Mouse (Mus musculus): Measurements from ENCODE around the gene Gm20388. TPM values are rescaled to one million over a fixed set of nuclear protein-coding genes. Genes with fewer than 3 reads are reported as not detected.
"Not testable (repeated sequence)": the region's sequence is repeated elsewhere in the genome, so short reads cannot be mapped to it uniquely, and the experiment has no call there.

Gene Gm20388
- polyA plus RNA-seq, 1 experiment, result 28.1 TPM

GRCm38 (mm10) chr8:123536242-123536989 lies 3625.8 kb downstream of the Gm20388 start:
- Histone ChIP-seq H3K4me3 (ENCODE audit: low read depth, low read length) (no peak overlapping the region), H3K27me3 (ENCODE audit: control insufficient read depth, insufficient read depth, low read length, poor library complexity, severe bottlenecking) (no peaks in the 10 kb centered on the region), H3K4me1 (ENCODE audit: control insufficient read depth, insufficient read depth, low read length) (no peaks in the 10 kb centered on the region), H3K36me3 (ENCODE audit: control insufficient read depth, insufficient read depth, low read length, poor library complexity, severe bottlenecking) (peaks cover 5% of the 10 kb centered on the region; the same call in 1 of the 2 replicates), H3K9ac (ENCODE audit: low read depth, poor library complexity, severe bottlenecking) (no peak overlapping the region), H3K9me3 (replicated peaks; ENCODE audit: control insufficient read depth, insufficient read depth, low read length, poor library complexity, severe bottlenecking) (no peaks in the 10 kb centered on the region), H3K27ac (ENCODE audit: insufficient read depth, low read length) (no peak overlapping the region)
- TF ChIP-seq CTCF (IDR thresholded peaks at IDR 0.05; ENCODE audit: low read depth, low read length) (no peak), EP300 (IDR thresholded peaks at IDR 0.05; ENCODE audit: insufficient read depth, low read depth, low read length) (no peak), POLR2A (IDR thresholded peaks at IDR 0.05; ENCODE audit: insufficient read depth, low read length) (no peak)

- Histone ChIP-seq H3K9me3 (replicated peaks; ENCODE audit: control insufficient read depth, insufficient read depth, low read length, poor library complexity, severe bottlenecking) (no peaks in the 10 kb centered on the region), H3K9ac (ENCODE audit: low read depth, poor library complexity, severe bottlenecking) (no peak overlapping the region), H3K27me3 (ENCODE audit: control insufficient read depth, insufficient read depth, low read length, poor library complexity, severe bottlenecking) (no peaks in the 10 kb centered on the region), H3K36me3 (ENCODE audit: control insufficient read depth, insufficient read depth, low read length, poor library complexity, severe bottlenecking) (peaks cover 5% of the 10 kb centered on the region; the same call in 1 of the 2 replicates), H3K4me1 (ENCODE audit: control insufficient read depth, insufficient read depth, low read length) (no peaks in the 10 kb centered on the region), H3K27ac (ENCODE audit: insufficient read depth, low read length) (no peak overlapping the region), H3K4me3 (ENCODE audit: low read depth, low read length) (no peak overlapping the region)
- TF ChIP-seq POLR2A (IDR thresholded peaks at IDR 0.05; ENCODE audit: insufficient read depth, low read length) (no peak), EP300 (IDR thresholded peaks at IDR 0.05; ENCODE audit: insufficient read depth, low read depth, low read length) (no peak), CTCF (IDR thresholded peaks at IDR 0.05; ENCODE audit: low read depth, low read length) (no peak)
Measured at GRCm38 (mm10) chr8:123536990-123537380, 3626.3 kb downstream of the Gm20388 start.

GRCm38 (mm10) chr8:123537641-123538040 lies 3627.0 kb downstream of the Gm20388 start:
- not testable (repeated sequence) for H3K9me3 ChIP-seq (replicated peaks; ENCODE audit: control insufficient read depth, insufficient read depth, low read length, poor library complexity, severe bottlenecking); H3K27me3 ChIP-seq (ENCODE audit: control insufficient read depth, insufficient read depth, low read length, poor library complexity, severe bottlenecking); H3K9ac ChIP-seq (ENCODE audit: low read depth, poor library complexity, severe bottlenecking); H3K4me1 ChIP-seq (ENCODE audit: control insufficient read depth, insufficient read depth, low read length); H3K27ac ChIP-seq (ENCODE audit: insufficient read depth, low read length); H3K36me3 ChIP-seq (ENCODE audit: control insufficient read depth, insufficient read depth, low read length, poor library complexity, severe bottlenecking); H3K4me3 ChIP-seq (ENCODE audit: low read depth, low read length)

GRCm38 (mm10) chr8:123564221-123564620 lies 3653.6 kb downstream of the Gm20388 start:
- not testable (repeated sequence) for H3K9ac ChIP-seq (ENCODE audit: low read depth, poor library complexity, severe bottlenecking); H3K36me3 ChIP-seq (ENCODE audit: control insufficient read depth, insufficient read depth, low read length, poor library complexity, severe bottlenecking); H3K27me3 ChIP-seq (ENCODE audit: control insufficient read depth, insufficient read depth, low read length, poor library complexity, severe bottlenecking); H3K9me3 ChIP-seq (replicated peaks; ENCODE audit: control insufficient read depth, insufficient read depth, low read length, poor library complexity, severe bottlenecking); H3K4me3 ChIP-seq (ENCODE audit: low read depth, low read length); H3K4me1 ChIP-seq (ENCODE audit: control insufficient read depth, insufficient read depth, low read length); H3K27ac ChIP-seq (ENCODE audit: insufficient read depth, low read length)

GRCm38 (mm10) chr8:123575386-123575785 lies 3664.7 kb downstream of the Gm20388 start:
- not testable (repeated sequence) for H3K36me3 ChIP-seq (ENCODE audit: control insufficient read depth, insufficient read depth, low read length, poor library complexity, severe bottlenecking); H3K9ac ChIP-seq (ENCODE audit: low read depth, poor library complexity, severe bottlenecking); H3K27me3 ChIP-seq (ENCODE audit: control insufficient read depth, insufficient read depth, low read length, poor library complexity, severe bottlenecking); H3K4me1 ChIP-seq (ENCODE audit: control insufficient read depth, insufficient read depth, low read length); H3K27ac ChIP-seq (ENCODE audit: insufficient read depth, low read length); H3K4me3 ChIP-seq (ENCODE audit: low read depth, low read length); H3K9me3 ChIP-seq (replicated peaks; ENCODE audit: control insufficient read depth, insufficient read depth, low read length, poor library complexity, severe bottlenecking)

- H3K4me3 ChIP-seq (ENCODE audit: low read depth, low read length); H3K9me3 ChIP-seq (replicated peaks; ENCODE audit: control insufficient read depth, insufficient read depth, low read length, poor library complexity, severe bottlenecking); H3K36me3 ChIP-seq (ENCODE audit: control insufficient read depth, insufficient read depth, low read length, poor library complexity, severe bottlenecking); H3K27me3 ChIP-seq (ENCODE audit: control insufficient read depth, insufficient read depth, low read length, poor library complexity, severe bottlenecking); H3K4me1 ChIP-seq (ENCODE audit: control insufficient read depth, insufficient read depth, low read length); H3K9ac ChIP-seq (ENCODE audit: low read depth, poor library complexity, severe bottlenecking); H3K27ac ChIP-seq (ENCODE audit: insufficient read depth, low read length): not testable (repeated sequence)
Measured at GRCm38 (mm10) chr8:123600666-123601172, 3690.1 kb downstream of the Gm20388 start.

GRCm38 (mm10) chr8:123601457-123601856 lies 3690.8 kb downstream of the Gm20388 start:
- H3K4me3 ChIP-seq (ENCODE audit: low read depth, low read length); H3K27me3 ChIP-seq (ENCODE audit: control insufficient read depth, insufficient read depth, low read length, poor library complexity, severe bottlenecking); H3K9me3 ChIP-seq (replicated peaks; ENCODE audit: control insufficient read depth, insufficient read depth, low read length, poor library complexity, severe bottlenecking); H3K9ac ChIP-seq (ENCODE audit: low read depth, poor library complexity, severe bottlenecking); H3K36me3 ChIP-seq (ENCODE audit: control insufficient read depth, insufficient read depth, low read length, poor library complexity, severe bottlenecking); H3K27ac ChIP-seq (ENCODE audit: insufficient read depth, low read length); H3K4me1 ChIP-seq (ENCODE audit: control insufficient read depth, insufficient read depth, low read length): not testable (repeated sequence)

- not testable (repeated sequence) for H3K4me1 ChIP-seq (ENCODE audit: control insufficient read depth, insufficient read depth, low read length); H3K4me3 ChIP-seq (ENCODE audit: low read depth, low read length); H3K9me3 ChIP-seq (replicated peaks; ENCODE audit: control insufficient read depth, insufficient read depth, low read length, poor library complexity, severe bottlenecking); H3K9ac ChIP-seq (ENCODE audit: low read depth, poor library complexity, severe bottlenecking); H3K27ac ChIP-seq (ENCODE audit: insufficient read depth, low read length); H3K27me3 ChIP-seq (ENCODE audit: control insufficient read depth, insufficient read depth, low read length, poor library complexity, severe bottlenecking); H3K36me3 ChIP-seq (ENCODE audit: control insufficient read depth, insufficient read depth, low read length, poor library complexity, severe bottlenecking)
Measured at GRCm38 (mm10) chr8:123612652-123613051, 3702.0 kb downstream of the Gm20388 start.

GRCm38 (mm10) chr8:123623523-123623922 lies 3712.9 kb downstream of the Gm20388 start:
- H3K9ac ChIP-seq (ENCODE audit: low read depth, poor library complexity, severe bottlenecking); H3K27ac ChIP-seq (ENCODE audit: insufficient read depth, low read length); H3K27me3 ChIP-seq (ENCODE audit: control insufficient read depth, insufficient read depth, low read length, poor library complexity, severe bottlenecking); H3K36me3 ChIP-seq (ENCODE audit: control insufficient read depth, insufficient read depth, low read length, poor library complexity, severe bottlenecking); H3K4me1 ChIP-seq (ENCODE audit: control insufficient read depth, insufficient read depth, low read length); H3K9me3 ChIP-seq (replicated peaks; ENCODE audit: control insufficient read depth, insufficient read depth, low read length, poor library complexity, severe bottlenecking); H3K4me3 ChIP-seq (ENCODE audit: low read depth, low read length): not testable (repeated sequence)

Measured in ES-Bruce4 (cell line).